Mouse (Mus musculus): Measurements from ENCODE around the gene Nhlh1. TPM values are rescaled to one million over a fixed set of nuclear protein-coding genes. Genes with fewer than 3 reads are reported as not detected.

Nhlh1 gene
- total RNA-seq (2021), result not detected
- long read RNA-seq, experiment 1, result 0 reads
- long read RNA-seq, experiment 2, result 0 reads

GRCm38 (mm10) chr1:172057491-172057921 lies at the start of gene Nhlh1:
Gene Nhlh1 (minus strand): TSS chr1:172057573.
- no peak for DNase-seq (ENCODE audit: low spot score in 2 of 2)

DNA sequence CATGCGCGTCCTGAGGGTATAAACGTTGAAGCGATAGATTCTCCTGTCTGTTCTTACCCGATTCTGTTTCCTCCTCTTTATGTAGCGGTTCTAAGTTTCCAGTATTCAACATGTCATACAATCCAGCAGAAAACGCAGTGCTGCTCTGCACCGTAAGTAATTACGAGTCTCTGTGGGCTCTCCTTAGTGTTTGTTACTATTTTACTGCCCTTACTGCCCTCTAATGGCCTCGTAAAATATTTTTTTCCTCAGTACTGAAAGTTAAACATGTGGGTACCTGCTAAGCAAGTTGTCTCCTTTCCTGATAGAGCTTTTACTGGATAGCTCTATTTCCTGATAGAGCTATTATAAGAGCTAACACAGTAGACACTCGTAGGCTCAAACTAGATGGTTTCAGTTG lies 47.7 kb upstream of the Nhlh1 start:
- DNase-seq (ENCODE audit: low spot score in 2 of 2), result no peak

DNA sequence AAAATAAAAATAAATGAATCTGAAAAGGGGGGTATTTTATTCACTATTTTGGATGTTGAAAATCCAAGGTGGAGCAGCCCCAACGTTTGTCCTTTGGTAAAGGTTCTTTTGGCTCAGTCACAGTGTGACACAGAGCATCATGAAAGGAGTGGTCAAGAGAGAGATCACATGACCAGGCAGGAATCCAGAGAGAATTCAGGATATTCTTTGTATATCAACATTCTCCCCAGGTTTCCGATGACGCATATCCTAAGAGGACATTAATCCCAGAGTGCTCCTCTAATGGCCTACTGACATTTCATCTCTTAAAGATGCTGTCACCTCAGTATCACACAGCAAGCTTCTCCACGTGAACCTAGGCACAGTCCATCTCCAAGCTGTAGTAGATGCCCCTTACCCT lies 46.2 kb upstream of the Nhlh1 start:
- no peak for DNase-seq (ENCODE audit: low spot score in 2 of 2)

- no peak for DNase-seq (ENCODE audit: low spot score in 2 of 2)
Measured at GRCm38 (mm10) chr1:172099325-172100033, 42.1 kb upstream of the Nhlh1 start.

DNA sequence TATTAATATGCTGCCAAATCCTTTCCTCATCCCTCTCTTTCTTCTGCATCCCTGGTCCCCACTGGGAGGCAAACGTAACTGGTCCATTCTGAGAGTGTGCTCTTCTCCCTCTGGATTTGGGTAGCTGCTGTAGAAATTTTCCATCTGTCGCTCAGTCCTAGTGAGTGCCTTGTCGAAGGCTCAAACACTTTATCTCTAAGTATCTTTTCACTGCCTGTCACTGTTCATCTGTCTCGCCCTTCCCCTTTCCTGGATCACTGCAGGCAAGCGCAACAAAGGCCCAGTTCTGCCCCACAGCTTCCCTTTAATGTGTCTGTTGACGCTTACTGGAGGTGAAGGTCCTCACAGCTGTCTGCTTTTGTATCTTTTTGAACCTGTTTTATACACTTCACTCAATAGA lies 37.8 kb upstream of the Nhlh1 start:
- no peak for DNase-seq (ENCODE audit: low spot score in 2 of 2)

DNA sequence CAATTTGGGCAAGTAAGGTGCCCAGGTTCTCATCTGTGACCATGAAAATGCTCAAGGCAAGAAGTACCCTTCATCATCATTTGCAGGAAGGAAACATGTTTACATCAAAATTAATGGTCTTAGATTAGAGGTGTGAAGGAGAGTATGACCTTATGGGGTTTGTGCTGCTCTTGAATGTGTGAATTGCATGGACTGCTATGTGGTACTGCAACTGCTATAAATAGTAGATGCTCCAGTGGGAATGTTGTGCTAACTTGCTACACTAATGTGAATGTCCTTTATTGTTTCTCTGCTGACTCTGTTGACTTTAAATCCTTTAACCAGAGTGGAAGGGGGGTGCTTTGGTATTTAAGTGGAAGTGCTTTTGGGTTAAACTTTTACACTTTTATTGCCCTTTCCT lies 36.9 kb upstream of the Nhlh1 start:
- DNase-seq (ENCODE audit: low spot score in 2 of 2), result no peak

DNA sequence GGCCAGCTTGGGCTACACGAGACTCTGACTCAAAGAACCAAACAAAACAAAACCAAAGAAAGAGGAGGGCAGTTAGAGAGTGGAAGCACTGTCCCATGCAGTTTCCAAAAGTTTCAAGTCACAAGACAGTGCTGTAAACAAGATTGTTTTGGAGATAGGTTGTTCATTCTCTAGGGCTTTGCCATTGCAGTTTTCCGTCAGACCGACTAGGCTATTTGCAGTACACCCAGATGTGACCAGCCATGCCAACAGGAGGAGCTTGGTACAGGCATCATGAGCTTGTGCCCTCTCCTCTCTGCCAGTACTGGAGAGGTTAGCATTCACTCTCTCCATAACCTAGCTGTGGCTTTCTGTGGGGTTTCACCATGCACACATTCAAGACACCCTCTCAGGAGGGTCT lies 36.1 kb upstream of the Nhlh1 start:
- DNase-seq (ENCODE audit: low spot score in 2 of 2), result no peak

- DNase-seq (ENCODE audit: low spot score in 2 of 2), result no peak
Measured at GRCm38 (mm10) chr1:172082899-172083445, 25.6 kb upstream of the Nhlh1 start.

DNA sequence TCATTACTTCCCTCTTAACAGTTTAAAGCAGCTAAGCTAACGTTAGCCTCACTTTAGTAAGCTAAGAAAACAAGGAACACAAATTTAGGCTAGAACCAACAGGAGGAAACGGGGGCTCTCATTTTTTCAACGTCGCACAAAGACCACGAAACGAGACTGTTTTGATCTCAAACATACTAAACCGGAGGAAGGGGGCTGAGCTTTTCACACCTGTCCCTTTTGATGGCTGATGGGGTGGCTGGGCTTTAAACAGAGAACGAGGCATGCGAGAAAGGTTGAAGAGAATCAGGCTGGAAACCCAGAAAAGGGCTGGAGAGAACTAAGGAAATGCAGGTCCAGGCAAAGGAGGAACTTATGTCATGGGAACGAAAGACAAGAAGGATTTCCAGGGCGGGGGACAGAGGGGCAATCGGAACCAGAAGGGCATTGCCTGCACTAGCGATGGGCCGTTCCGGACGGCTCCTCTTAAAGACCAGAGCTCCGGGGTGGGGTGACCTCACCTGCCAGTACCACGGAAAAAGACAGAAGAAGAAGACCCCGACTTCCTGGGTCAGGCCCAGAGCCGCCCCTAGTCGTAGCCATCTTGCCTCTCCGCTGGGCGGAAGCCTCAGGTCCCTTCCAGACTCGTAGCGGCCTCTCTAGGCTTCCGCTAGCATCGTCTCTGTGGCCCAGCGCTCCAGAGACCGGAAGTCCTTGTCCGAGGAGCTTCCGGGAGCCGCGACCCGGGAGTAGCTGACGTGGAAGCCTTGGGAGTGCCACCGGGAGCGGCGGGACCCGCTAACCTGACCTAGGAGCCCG lies 24.9 kb upstream of the Nhlh1 start, which contains the start of the genes Copa and Ncstn:
Copa (plus strand) TSS at position 429 of the 798 bp plus-strand sequence.
Ncstn (minus strand) TSS at position 695 of the 798 bp plus-strand sequence.
- DNase-seq (ENCODE audit: low spot score in 2 of 2), result peak; percentile 72 to 91

GRCm38 (mm10) chr1:172077981-172078380 lies 20.6 kb upstream of the Nhlh1 start:
- peak in 1 of 2 experiments; percentile 5 for DNase-seq (ENCODE audit: low spot score in 2 of 2)

DNA sequence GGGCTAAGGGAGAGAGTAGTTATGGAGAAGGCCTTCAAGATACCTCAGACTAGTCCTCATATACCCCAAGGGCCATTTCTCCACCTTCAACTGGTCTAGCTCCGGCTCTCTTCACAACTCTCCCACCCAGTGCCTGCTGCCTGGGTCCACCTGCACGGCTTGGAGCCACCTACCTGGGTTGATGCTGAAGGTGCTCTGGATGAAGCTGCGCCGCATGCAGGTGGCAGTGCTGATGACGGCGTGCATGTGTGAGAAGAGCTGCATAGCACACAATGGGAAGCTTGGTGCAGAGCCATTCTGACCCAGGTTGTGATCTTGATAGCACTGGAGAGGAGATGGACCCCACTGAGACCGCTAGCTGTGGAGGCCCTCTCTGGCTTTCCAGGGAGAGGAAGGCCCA lies 15.2 kb upstream of the Nhlh1 start:
- no peak for DNase-seq (ENCODE audit: low spot score in 2 of 2)

DNA sequence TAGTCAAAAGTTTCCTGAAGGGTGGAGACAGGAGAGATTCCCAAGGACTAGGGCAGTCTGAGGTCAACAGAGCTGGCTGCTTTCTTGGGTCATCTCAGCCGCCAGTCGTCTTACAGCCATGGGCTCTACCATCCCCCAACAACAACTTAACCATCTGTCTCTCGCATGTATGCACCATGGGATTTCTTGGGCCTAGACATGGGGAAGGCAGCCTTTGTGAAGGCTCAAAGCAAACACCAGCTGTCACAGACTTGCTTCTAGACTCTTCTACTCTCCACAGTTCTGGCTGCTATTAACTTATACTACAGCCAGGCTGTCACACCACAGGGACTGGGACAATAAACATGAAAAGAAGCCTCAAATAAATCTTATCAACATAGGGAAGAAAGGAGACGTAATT lies 14.2 kb upstream of the Nhlh1 start:
- DNase-seq (ENCODE audit: low spot score in 2 of 2), result no peak

DNA sequence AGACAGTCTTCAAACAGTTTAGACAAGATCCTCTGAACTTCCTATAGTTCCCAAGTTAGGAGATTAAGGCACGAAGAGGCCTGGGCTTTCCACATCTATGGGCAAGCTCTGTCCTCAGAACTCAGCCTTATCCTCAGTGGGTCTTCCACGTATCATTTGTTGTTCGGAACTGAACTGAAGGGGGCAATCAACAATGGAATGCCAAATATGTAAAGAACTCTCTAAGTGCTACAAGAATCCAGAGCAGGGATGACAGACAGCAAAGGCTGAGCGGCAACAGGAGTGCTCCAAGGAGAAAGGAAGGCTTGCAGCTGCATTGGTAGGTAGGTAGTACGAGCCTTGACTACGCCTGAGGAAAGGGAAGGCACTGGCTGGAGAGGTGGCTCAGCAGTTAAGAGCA lies 12.9 kb upstream of the Nhlh1 start:
- no peak for DNase-seq (ENCODE audit: low spot score in 2 of 2)

DNA sequence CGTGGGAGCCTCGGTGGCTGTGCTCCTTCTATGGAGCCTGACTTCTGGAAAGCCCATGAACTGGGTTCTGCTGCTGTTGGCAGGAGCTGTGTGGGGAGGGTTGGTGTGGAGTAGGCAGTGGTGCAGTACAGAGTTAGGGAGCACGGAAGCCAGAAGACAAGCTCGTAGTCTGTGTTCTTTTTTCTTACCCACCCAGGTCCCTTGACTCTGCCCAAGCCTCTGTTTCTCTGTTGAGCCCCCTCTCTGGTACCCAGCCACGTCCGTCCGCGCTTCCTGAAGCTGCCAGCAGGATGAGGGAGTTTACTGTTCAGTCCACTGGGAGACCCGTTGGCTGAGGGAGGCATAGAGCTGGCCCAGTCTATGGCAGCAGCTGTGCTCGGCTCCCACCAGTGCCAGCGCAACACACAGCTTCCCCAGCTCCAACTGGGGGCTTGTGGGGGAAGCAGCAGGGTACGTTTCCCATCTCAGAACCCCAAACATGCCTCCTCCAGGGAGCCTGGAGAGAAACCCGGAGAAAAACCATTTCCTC lies 7.3 kb upstream of the Nhlh1 start:
- DNase-seq (ENCODE audit: low spot score in 2 of 2), result peak in 1 of 2 experiments; percentile 34

DNA sequence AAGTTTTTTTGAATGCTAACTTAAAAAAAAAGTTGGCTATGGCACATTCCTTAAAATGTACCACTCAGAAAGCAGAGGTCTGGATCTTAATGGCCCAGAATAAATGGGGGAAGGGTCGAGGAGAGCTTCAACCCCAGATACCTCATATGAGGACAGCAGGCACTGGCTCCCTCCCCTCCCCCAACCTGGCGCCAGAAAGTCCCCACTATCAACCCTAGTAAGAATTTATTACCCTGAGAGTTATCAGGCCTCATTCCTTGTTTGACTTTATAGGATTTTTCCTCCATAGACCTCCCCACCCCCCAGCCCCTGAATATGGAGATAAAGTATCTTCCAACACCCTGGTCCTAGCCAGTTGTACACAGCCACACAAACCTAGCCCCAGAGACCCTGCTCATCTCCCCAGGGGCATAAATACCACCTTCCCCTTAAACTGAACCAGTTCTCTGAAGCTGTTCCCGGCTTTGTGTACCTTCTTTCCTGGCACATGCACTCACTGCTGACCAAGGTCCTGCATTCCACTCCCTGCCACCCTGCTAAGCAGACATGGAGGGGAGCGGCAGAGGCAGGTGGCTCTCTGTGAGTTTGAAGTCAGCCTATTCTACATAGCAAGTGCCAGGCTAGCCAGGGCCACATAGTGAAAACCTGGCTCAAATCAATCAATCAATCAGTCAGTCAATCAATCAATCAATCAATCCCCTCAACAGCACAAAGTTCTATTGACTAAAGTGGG lies 6.1 kb upstream of the Nhlh1 start:
- no peak for DNase-seq (ENCODE audit: low spot score in 2 of 2)

GRCm38 (mm10) chr1:172062101-172062500 lies 4.7 kb upstream of the Nhlh1 start:
- DNase-seq (ENCODE audit: low spot score in 2 of 2), result no peak

DNA sequence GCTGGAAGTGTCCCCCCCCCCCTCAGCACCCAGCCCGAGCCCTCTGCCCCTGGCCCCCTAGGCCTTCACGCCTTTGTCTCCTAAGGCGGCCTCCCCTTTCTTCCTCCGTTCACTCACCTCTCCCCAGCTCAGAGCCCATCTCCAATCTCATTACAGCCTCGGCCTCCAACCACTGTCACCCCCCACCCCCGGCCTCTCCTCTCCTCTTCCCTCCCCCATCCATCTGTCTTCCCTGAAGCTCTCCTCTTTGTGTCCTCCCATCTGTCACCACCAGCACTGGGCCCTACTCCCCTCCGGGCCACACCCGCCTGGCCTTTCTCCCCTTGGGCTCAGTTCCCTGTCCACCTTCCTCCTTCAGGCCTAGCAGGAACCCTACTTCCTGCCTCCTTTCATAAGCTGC lies 3.8 kb upstream of the Nhlh1 start:
- DNase-seq (ENCODE audit: low spot score in 2 of 2), result no peak

DNA sequence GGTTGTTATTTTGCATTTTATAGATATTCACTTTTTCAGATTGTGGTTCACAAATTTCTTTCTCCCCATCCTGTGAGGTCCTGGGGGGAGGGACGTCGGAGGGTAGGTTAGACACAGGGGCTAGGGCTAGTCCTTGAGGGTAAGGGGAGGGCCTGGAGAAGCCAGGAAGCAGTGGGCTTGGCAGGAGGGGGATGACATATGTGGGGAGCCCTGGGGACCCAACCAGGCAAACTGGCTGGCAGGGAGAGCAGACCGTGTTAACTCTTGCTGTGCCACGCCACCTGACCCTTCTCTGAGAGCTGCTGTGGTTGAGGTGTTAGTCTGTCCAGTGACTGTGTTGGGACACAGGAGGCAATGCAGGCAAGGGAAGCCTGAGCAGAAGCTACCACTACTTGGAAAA lies 3.3 kb upstream of the Nhlh1 start:
- DNase-seq (ENCODE audit: low spot score in 2 of 2), result no peak

- no peak for DNase-seq (ENCODE audit: low spot score in 2 of 2)
Measured at GRCm38 (mm10) chr1:172058874-172059273, 1.5 kb upstream of the Nhlh1 start.

GRCm38 (mm10) chr1:172058321-172058720 lies 948 bp upstream of the Nhlh1 start:
- DNase-seq (ENCODE audit: low spot score in 2 of 2), result no peak

DNA sequence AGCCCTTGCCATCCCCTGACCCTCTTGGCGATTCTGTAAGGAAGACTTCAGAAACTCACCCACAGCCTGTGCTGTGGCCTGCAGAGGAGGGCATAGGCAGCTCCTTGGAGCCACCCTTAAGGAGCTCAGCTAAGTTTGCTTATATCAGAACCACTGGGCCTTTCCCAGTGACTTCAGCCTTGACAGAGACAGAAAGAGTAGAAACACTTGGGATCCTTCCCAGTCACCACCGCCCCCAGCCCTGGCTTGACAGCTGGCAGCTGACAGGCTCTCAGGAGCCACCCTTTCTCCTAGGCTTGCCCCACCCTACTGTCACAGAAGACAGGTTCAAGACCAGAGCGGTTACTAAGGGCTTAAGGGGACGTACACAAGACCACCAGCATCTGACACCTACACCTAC lies 1.1 kb downstream of the Nhlh1 start:
- DNase-seq (ENCODE audit: low spot score in 2 of 2), result no peak

Measured in gastrocnemius, postnatal 4 days (tissue).